In genomic region chr1:171566777-171567176, GRCm38 (mm10) we compare ENCODE assay signal across 10 mouse cellular contexts. TPM values are rescaled to one million over a fixed set of nuclear protein-coding genes. Genes with fewer than 3 reads are reported as not detected.
DNase-seq lines count a peak whose midpoint lies in the region; ATAC-seq and TF ChIP-seq lines count a peak whose summit lies in the region.
"Had no signal": no experiment of that assay in that cellular context is flagged by ENCODE, and none has a peak within 500 bp of the region (broad histone marks: within the 10 kb centered on the region; RNA-seq: fewer than 3 reads in every experiment).

No protein-coding gene starts in this region.

- intact Hi-C loops in gastrocnemius, adult 2 months (cut with DNase I), result loop anchor here (2.0 to 10.0 kb wide), 3 partner anchors 64 to 202 kb away; partner anchors contain the start of genes Alyref2 and Klhdc9
- intact Hi-C loops in gastrocnemius, postnatal 36 days (cut with DNase I), result loop anchor here (5.0 to 10.0 kb wide), 3 partner anchors 64 to 202 kb away; partner anchors contain the start of genes Alyref2 and Klhdc9

- H3K4me3 ChIP-seq in gastrocnemius, adult 2 months, result no peak overlapping the region
- no peak overlapping the region for H3K4me3 ChIP-seq in kidney, adult 2 months (ENCODE audit: insufficient read depth, low read depth, low read length)
- no peak overlapping the region for H3K4me3 ChIP-seq in lung, embryonic 14.5 days (ENCODE audit: low read depth, low read length)
- H3K4me3 ChIP-seq: hindbrain, embryonic 15.5 days; stomach, embryonic 15.5 days had no signal

- TF ChIP-seq POLR2A in kidney, adult 2 months (IDR thresholded peaks at IDR 0.05; ENCODE audit: low read depth, low read length), result no peak

- no peaks in the 10 kb centered on the region for H3K27me3 ChIP-seq in kidney, adult 2 months (replicated peaks; ENCODE audit: control insufficient read depth, insufficient read depth, low read length)
- H3K27me3 ChIP-seq in lung, embryonic 14.5 days (ENCODE audit: insufficient read depth, low read length), result no peaks in the 10 kb centered on the region
- H3K27me3 ChIP-seq: hindbrain, embryonic 15.5 days; stomach, embryonic 15.5 days had no signal

- no peaks in the 10 kb centered on the region for H3K36me3 ChIP-seq in kidney, adult 2 months (ENCODE audit: control insufficient read depth, insufficient read depth, low read length)
- H3K36me3 ChIP-seq in lung, embryonic 14.5 days (ENCODE audit: insufficient read depth), result no peaks in the 10 kb centered on the region
- H3K36me3 ChIP-seq: hindbrain, embryonic 15.5 days; stomach, embryonic 15.5 days had no signal

- no peak overlapping the region for H3K4me2 ChIP-seq in lung, embryonic 14.5 days
- H3K4me2 ChIP-seq: hindbrain, embryonic 15.5 days; stomach, embryonic 15.5 days had no signal

- H3K9me3 ChIP-seq in lung, embryonic 14.5 days (ENCODE audit: low read depth, low read length), result no peaks in the 10 kb centered on the region
- H3K9me3 ChIP-seq: hindbrain, embryonic 15.5 days; stomach, embryonic 15.5 days had no signal

- no peak overlapping the region for H3K9ac ChIP-seq in lung, embryonic 14.5 days
- H3K9ac ChIP-seq: hindbrain, embryonic 15.5 days; stomach, embryonic 15.5 days had no signal

- peak; percentile 81 for TF ChIP-seq CTCF in gastrocnemius, adult 2 months (IDR thresholded peaks at IDR 0.05)
- peak; percentile 52 for TF ChIP-seq CTCF in kidney, adult 2 months (conservative IDR thresholded peaks at IDR 0.05; ENCODE audit: insufficient read depth, insufficient read length, low read depth, low read length)
- TF ChIP-seq CTCF in lung, embryonic 14.5 days (IDR thresholded peaks at IDR 0.05; ENCODE audit: low read depth), result peak; percentile 73

- peak; percentile 44 for DNase-seq in gastrocnemius, adult 2 months
- DNase-seq in gastrocnemius, postnatal 36 days, result no peak
- DNase-seq in MEL-GATA-1-ER (ENCODE audit: extremely low read depth, low read depth), result peak; percentile 78
- DNase-seq in cerebellum, adult 11-12 months, result peak; percentile 9
- peak; percentile 78 for DNase-seq in forelimb bud, embryonic 11.5 days (ENCODE audit: low read depth, low spot score)
- DNase-seq in kidney, adult 2 months, result peak; percentile 47
- peak; percentile 87 for DNase-seq in lung, embryonic 14.5 days
- DNase-seq in right cerebral cortex, postnatal 10 days (ENCODE audit: low spot score in 2 of 2), result peak; percentile 29 to 47

- no peak overlapping the region for H3K27ac ChIP-seq in gastrocnemius, adult 2 months
- H3K27ac ChIP-seq in kidney, adult 2 months (ENCODE audit: insufficient read depth, low read depth, low read length), result no peak overlapping the region
- H3K27ac ChIP-seq in lung, embryonic 14.5 days (ENCODE audit: low read depth), result no peak overlapping the region
- H3K27ac ChIP-seq: hindbrain, embryonic 15.5 days; stomach, embryonic 15.5 days had no signal

- no peaks in the 10 kb centered on the region for H3K4me1 ChIP-seq in kidney, adult 2 months (ENCODE audit: control insufficient read depth, insufficient read depth, low read length)
- H3K4me1 ChIP-seq in lung, embryonic 14.5 days (ENCODE audit: insufficient read depth), result no peaks in the 10 kb centered on the region
- H3K4me1 ChIP-seq: hindbrain, embryonic 15.5 days; stomach, embryonic 15.5 days had no signal

- WGBS in kidney, adult 2 months, result 22% methylated on average over 8 of the region's 8 CpGs
- 19% methylated on average over 8 of the region's 8 CpGs for WGBS in lung, embryonic 14.5 days

- 0 out of 2 replicates have a peak, but pooled peaks have one; percentile 48 for ATAC-seq in lung, embryonic 14.5 days (ENCODE audit: insufficient read depth)

RNA-seq across cellular contexts. Expression of gene Cd244a, which starts 7.8 kb away (rescaled TPM):
- total RNA-seq in gastrocnemius, adult 2 months (2021), result under 1 TPM; 0.10 to 0.11 TPM
- total RNA-seq in gastrocnemius, postnatal 36 days (2021), result not detected
- polyA plus RNA-seq in kidney, adult 2 months (2012; rRNA removed), result 0.11 and 0.53 TPM in 2 replicates
- polyA plus RNA-seq in lung, embryonic 14.5 days (2014; fragmentation: Nextera tagmentation; extraction: Ambion mirVana), result 0.31 TPM in 1 of 2 replicates, not detected in the other
- polyA plus RNA-seq: hindbrain, embryonic 15.5 days had no signal

RNA-seq across cellular contexts. Expression of gene Itln1, which starts 31.7 kb away (rescaled TPM):
- not detected for total RNA-seq in gastrocnemius, adult 2 months (2021)
- total RNA-seq in gastrocnemius, postnatal 36 days (2021), result not detected
- not detected in 2 replicates for polyA plus RNA-seq in kidney, adult 2 months (2012; rRNA removed)
- polyA plus RNA-seq in lung, embryonic 14.5 days (2014; fragmentation: Nextera tagmentation; extraction: Ambion mirVana), result not detected in 2 replicates
- polyA plus RNA-seq: hindbrain, embryonic 15.5 days had no signal

RNA-seq across cellular contexts. Expression of gene Ly9, which starts 40.4 kb away (rescaled TPM):
- total RNA-seq in gastrocnemius, adult 2 months (2021), result not detected
- total RNA-seq in gastrocnemius, postnatal 36 days (2021), result under 1 TPM in 1 of 2 experiments, not detected in 1; 0.12 TPM
- polyA plus RNA-seq in kidney, adult 2 months (2012; rRNA removed), result 0.54 and 2.2 TPM in 2 replicates
- polyA plus RNA-seq in lung, embryonic 14.5 days (2014; fragmentation: Nextera tagmentation; extraction: Ambion mirVana), result 0.14 TPM in 1 of 2 replicates, not detected in the other

Comparison
In these comparisons a context has a peak if more than half of its experiments do, and no peak if none do; other contexts are left out.
1. DNase-seq: peak in gastrocnemius, adult 2 months (single experiment), MEL-GATA-1-ER (single experiment), cerebellum, adult 11-12 months (single experiment), forelimb bud, embryonic 11.5 days (single experiment), kidney, adult 2 months (single experiment), lung, embryonic 14.5 days (single experiment) and right cerebral cortex, postnatal 10 days (2 of 2); none in gastrocnemius, postnatal 36 days (0 of 2).
2. Peak in every context shown above with its lines, with median percentiles within 50 percentile points of each other: CTCF ChIP-seq.